Mouse (Mus musculus): ENCODE results near the gene Sec1.

GRCm38 (mm10) chr7:45704046-45704559 is 9.9 kb upstream of the Sec1 start:
- no peak for TF ChIP-seq CTCF (IDR thresholded peaks at IDR 0.05; ENCODE audit: insufficient read depth, low read length)
- TF ChIP-seq POLR2A (IDR thresholded peaks at IDR 0.05; ENCODE audit: borderline replicate concordance, extremely low read depth, low read depth, low read length), result peak; percentile 95; the same call in 1 of the 2 replicates

All from lung, adult 2 months (tissue).